Mouse (Mus musculus) heart, embryonic 16.5 days (tissue): ENCODE data around the gene Scaf1. TPM values are rescaled to one million over a fixed set of nuclear protein-coding genes. Genes with fewer than 3 reads are reported as not detected.

Experiments
- ATAC-seq: fragments of 200-750 bp; cut with Nextera tagmentation; replicated peaks from 2 replicates; pipeline ENCODE4 v1.8.0; 2017; ENCODE audit warnings: moderate number of reproducible peaks; ENCODE audit not compliant: insufficient read depth, low FRiP score; ENCODE audit errors: extremely low read depth
- H3K27ac ChIP-seq: fragments of 300-500 bp; sonication (generic); 2 replicates; pipeline ENCODE4 v1.5.1; 2014; ENCODE audit warnings: mild to moderate bottlenecking, low read length, control low read depth, moderate library complexity
- H3K27me3 ChIP-seq: fragments of 300-500 bp; sonication (generic); 2 replicates; pipeline ENCODE4 v1.6.1; 2014; ENCODE audit warnings: low read length, mixed read lengths; ENCODE audit not compliant: control insufficient read depth, insufficient read depth
- H3K36me3 ChIP-seq: fragments of 300-500 bp; sonication (generic); 2 replicates; pipeline ENCODE4 v1.6.1; 2014; ENCODE audit not compliant: control insufficient read depth, insufficient read depth
- H3K4me1 ChIP-seq: fragments of 300-500 bp; sonication (generic); 2 replicates; pipeline ENCODE4 v1.6.1; 2014; ENCODE audit warnings: low read length, mixed read lengths; ENCODE audit not compliant: control insufficient read depth, insufficient read depth
- H3K4me2 ChIP-seq: fragments of 300-500 bp; sonication (generic); 2 replicates; pipeline ENCODE4 v1.6.1; 2014; ENCODE audit warnings: low read depth, mild to moderate bottlenecking, control low read depth, low read length
- H3K4me3 ChIP-seq: fragments of 300-500 bp; sonication (generic); 2 replicates; pipeline ENCODE4 v1.5.1; 2014; ENCODE audit warnings: mild to moderate bottlenecking, control low read depth, low read length
- H3K9ac ChIP-seq: fragments of 300-500 bp; sonication (generic); 2 replicates; pipeline ENCODE4 v1.6.1; 2014; ENCODE audit warnings: low read length, control low read depth
- H3K9me3 ChIP-seq: fragments of 300-500 bp; sonication (generic); replicated peaks from 2 replicates; pipeline ENCODE4 v1.6.1; 2016; ENCODE audit warnings: low read length; ENCODE audit not compliant: control insufficient read depth
- WGBS: fragments of 180-500 bp; shearing (Covaris S2); extraction: QIAGEN DNeasy Blood & Tissue Kit; methylation state at CpG from one replicate; pipeline ENCODE4 v1.1.7; 2014; 5-methylcytosine and 5-hydroxymethylcytosine counted together
- polyA plus RNA-seq: library from polyadenylated mRNA; unstranded; fragments of >200 nt; fragmentation: Nextera tagmentation; extraction: Ambion mirVana; gene quantifications from 2 replicates; pipeline ENCODE4 v1.2.1, GENCODE M21; 2015

Scaf1 gene
- polyA plus RNA-seq, 1 experiment from 2014 or later: 22.7 TPM

- no peak overlapping the region for H3K4me2 ChIP-seq
- peaks cover 80% of the 10 kb centered on the region for H3K36me3 ChIP-seq
- H3K27me3 ChIP-seq: no peaks in the 10 kb centered on the region
- peaks cover 13% of the 10 kb centered on the region for H3K4me1 ChIP-seq
- H3K9ac ChIP-seq: no peak overlapping the region
- 95% methylated on average over 26 of the region's 26 CpGs for WGBS
- H3K9me3 ChIP-seq: no peaks in the 10 kb centered on the region
- ATAC-seq: no peak
- no peak overlapping the region for H3K27ac ChIP-seq
- H3K4me3 ChIP-seq: no peak overlapping the region
Observed at GRCm38 (mm10) chr7:45046853-45047350, 30.7 kb upstream of the Scaf1 start.

- peaks cover 90% of the 10 kb centered on the region for H3K36me3 ChIP-seq
- no peak overlapping the region for H3K27ac ChIP-seq
- H3K4me1 ChIP-seq: peaks cover 2% of the 10 kb centered on the region; the same call in 1 of the 2 replicates
- no peaks in the 10 kb centered on the region for H3K9me3 ChIP-seq
- no peak overlapping the region for H3K4me3 ChIP-seq
- no peaks in the 10 kb centered on the region for H3K27me3 ChIP-seq
- H3K9ac ChIP-seq: no peak overlapping the region
- no peak overlapping the region for H3K4me2 ChIP-seq
- no peak for ATAC-seq
- WGBS: 92% methylated on average over 22 of the region's 22 CpGs
Observed at GRCm38 (mm10) chr7:45045741-45046140, 29.6 kb upstream of the Scaf1 start.

- no peaks in the 10 kb centered on the region for H3K27me3 ChIP-seq
- H3K4me1 ChIP-seq: no peaks in the 10 kb centered on the region
- H3K9ac ChIP-seq: no peak overlapping the region
- peaks cover 86% of the 10 kb centered on the region for H3K36me3 ChIP-seq
- no peaks in the 10 kb centered on the region for H3K9me3 ChIP-seq
- H3K4me3 ChIP-seq: no peak overlapping the region
- H3K4me2 ChIP-seq: no peak overlapping the region
- WGBS: 94% methylated on average over 14 of the region's 14 CpGs
- ATAC-seq: no peak
- no peak overlapping the region for H3K27ac ChIP-seq
Observed at GRCm38 (mm10) chr7:45043307-45043706, 27.1 kb upstream of the Scaf1 start.

- Histone ChIP-seq H3K27me3 (no peaks in the 10 kb centered on the region), H3K9ac (no peak overlapping the region), H3K36me3 (peaks cover 75% of the 10 kb centered on the region), H3K27ac (no peak overlapping the region), H3K4me2 (no peak overlapping the region), H3K4me3 (no peak overlapping the region), H3K9me3 (no peaks in the 10 kb centered on the region), H3K4me1 (no peaks in the 10 kb centered on the region)
- no peak for ATAC-seq
- 90% methylated on average over 9 of the region's 9 CpGs for WGBS
Observed at GRCm38 (mm10) chr7:45040851-45041250, 24.7 kb upstream of the Scaf1 start.

GRCm38 (mm10) chr7:45038411-45038810, 22.2 kb upstream of the Scaf1 start:
- Histone ChIP-seq H3K9ac (no peak overlapping the region), H3K4me1 (no peaks in the 10 kb centered on the region), H3K4me2 (no peak overlapping the region), H3K27ac (no peak overlapping the region), H3K9me3 (no peaks in the 10 kb centered on the region), H3K4me3 (no peak overlapping the region), H3K36me3 (peaks cover 75% of the 10 kb centered on the region), H3K27me3 (no peaks in the 10 kb centered on the region)
- ATAC-seq: no peak; the same call in 1 of the 2 replicates
- WGBS: 94% methylated on average over 9 of the region's 9 CpGs

GRCm38 (mm10) chr7:45037720-45038361, 21.7 kb upstream of the Scaf1 start:
- H3K4me3 ChIP-seq: no peak overlapping the region
- ATAC-seq: 0 out of 2 replicates have a peak, but pooled peaks have one; percentile 38
- H3K4me2 ChIP-seq: no peak overlapping the region
- peaks cover 74% of the 10 kb centered on the region for H3K36me3 ChIP-seq
- no peak overlapping the region for H3K9ac ChIP-seq
- H3K27ac ChIP-seq: no peak overlapping the region
- 71% methylated on average over 7 of the region's 7 CpGs for WGBS
- H3K27me3 ChIP-seq: no peaks in the 10 kb centered on the region
- H3K4me1 ChIP-seq: no peaks in the 10 kb centered on the region
- H3K9me3 ChIP-seq: no peaks in the 10 kb centered on the region

GRCm38 (mm10) chr7:45036702-45037101, 20.5 kb upstream of the Scaf1 start:
- ATAC-seq: no peak
- Histone ChIP-seq H3K4me1 (no peaks in the 10 kb centered on the region), H3K27me3 (no peaks in the 10 kb centered on the region), H3K4me2 (no peak overlapping the region), H3K27ac (no peak overlapping the region), H3K4me3 (no peak overlapping the region), H3K9me3 (no peaks in the 10 kb centered on the region), H3K9ac (no peak overlapping the region), H3K36me3 (peaks cover 70% of the 10 kb centered on the region)
- 89% methylated on average over 11 of the region's 11 CpGs for WGBS

GRCm38 (mm10) chr7:45035631-45036030, 19.5 kb upstream of the Scaf1 start:
- no peak overlapping the region for H3K4me3 ChIP-seq
- peaks cover 70% of the 10 kb centered on the region for H3K36me3 ChIP-seq
- no peak overlapping the region for H3K4me2 ChIP-seq
- H3K9me3 ChIP-seq: no peaks in the 10 kb centered on the region
- H3K9ac ChIP-seq: no peak overlapping the region
- H3K4me1 ChIP-seq: no peaks in the 10 kb centered on the region
- H3K27ac ChIP-seq: no peak overlapping the region
- H3K27me3 ChIP-seq: no peaks in the 10 kb centered on the region
- ATAC-seq: no peak
- 84% methylated on average over 3 of the region's 3 CpGs for WGBS

- H3K4me1 ChIP-seq: no peaks in the 10 kb centered on the region
- H3K27me3 ChIP-seq: no peaks in the 10 kb centered on the region
- no peaks in the 10 kb centered on the region for H3K9me3 ChIP-seq
- ATAC-seq: no peak
- no peak overlapping the region for H3K4me3 ChIP-seq
- H3K36me3 ChIP-seq: peaks cover 68% of the 10 kb centered on the region
- H3K27ac ChIP-seq: no peak overlapping the region
- H3K9ac ChIP-seq: no peak overlapping the region
- no peak overlapping the region for H3K4me2 ChIP-seq
- 91% methylated on average over 19 of the region's 19 CpGs for WGBS
Observed at GRCm38 (mm10) chr7:45033722-45034359, 17.7 kb upstream of the Scaf1 start.
